Mouse (Mus musculus) lung, postnatal 0 days (tissue): ENCODE data around the gene Dlg2. TPM values are rescaled to one million over a fixed set of nuclear protein-coding genes. Genes with fewer than 3 reads are reported as not detected.

Experiments used
- ATAC-seq: fragments of 200-750 bp; cut with Nextera tagmentation; 2 replicates; pipeline ENCODE4 v1.8.0; 2017; ENCODE audit warnings: moderate library complexity
- DNase-seq: peaks from one replicate; pipeline ENCODE4 v3.0.0-alpha.2; 2016; ENCODE audit warnings: low spot score
- H3K27ac ChIP-seq: fragments of 300-500 bp; sonication (generic); 2 replicates; pipeline ENCODE4 v1.5.1; 2014; ENCODE audit warnings: antibody characterized with exemption, mild to moderate bottlenecking, low read length, mixed read lengths
- H3K27me3 ChIP-seq: fragments of 300-500 bp; sonication (generic); replicated peaks from 2 replicates; pipeline ENCODE4 v1.6.1; 2014; ENCODE audit warnings: low read length, mixed read lengths; ENCODE audit not compliant: insufficient read depth
- H3K36me3 ChIP-seq: fragments of 300-500 bp; sonication (generic); 2 replicates; pipeline ENCODE4 v1.6.1; 2014; ENCODE audit warnings: low read length, mixed read lengths; ENCODE audit not compliant: insufficient read depth
- H3K4me1 ChIP-seq: fragments of 300-500 bp; sonication (generic); 2 replicates; pipeline ENCODE4 v1.6.1; 2014; ENCODE audit warnings: antibody characterized with exemption, low read depth, low read length, mixed read lengths; ENCODE audit not compliant: insufficient read depth
- H3K4me2 ChIP-seq: fragments of 300-500 bp; sonication (generic); replicated peaks from 2 replicates; pipeline ENCODE4 v1.6.1; 2014; ENCODE audit warnings: low read depth, mild to moderate bottlenecking, low read length, moderate library complexity, mixed read lengths
- H3K4me3 ChIP-seq: fragments of 300-500 bp; sonication (generic); 2 replicates; pipeline ENCODE4 v1.5.1; 2014; ENCODE audit warnings: low read depth, low read length
- H3K9ac ChIP-seq: fragments of 300-500 bp; sonication (generic); replicated peaks from 2 replicates; pipeline ENCODE4 v1.6.1; 2014; ENCODE audit warnings: low read depth, mild to moderate bottlenecking
- H3K9me3 ChIP-seq: fragments of 300-500 bp; sonication (generic); 2 replicates; pipeline ENCODE4 v1.6.1; 2016; ENCODE audit warnings: low read length, mixed read lengths
- CTCF ChIP-seq: IDR thresholded peaks from 2 replicates; pipeline ENCODE4 v1.5.1; 2016; ENCODE audit warnings: antibody characterized with exemption, mild to moderate bottlenecking
- EP300 ChIP-seq: IDR thresholded peaks from 2 replicates; pipeline ENCODE4 v1.6.1; 2016; ENCODE audit warnings: antibody characterized with exemption, mild to moderate bottlenecking, control low read depth
- WGBS: fragments of 180-500 bp; shearing (Covaris S2); extraction: QIAGEN DNeasy Blood & Tissue Kit; methylation state at CpG from one replicate; pipeline ENCODE4 v1.1.7; 2014; 5-methylcytosine and 5-hydroxymethylcytosine counted together
- polyA plus RNA-seq: library from polyadenylated mRNA; unstranded; fragments of >200 nt; fragmentation: Nextera tagmentation; extraction: Ambion mirVana; gene quantifications from 2 replicates; pipeline ENCODE4 v1.2.1, GENCODE M21; 2015

The Dlg2 gene
- polyA plus RNA-seq, 1 experiment from 2014 or later = 0.43 TPM

GRCm38 (mm10) chr7:92115237-92115871 lies 1638.9 kb downstream of the Dlg2 start:
- Histone ChIP-seq H3K4me1 (no peaks in the 10 kb centered on the region), H3K9ac (no peak overlapping the region), H3K36me3 (no peaks in the 10 kb centered on the region), H3K27me3 (no peaks in the 10 kb centered on the region), H3K4me2 (no peak overlapping the region), H3K4me3 (no peak overlapping the region), H3K9me3 (no peaks in the 10 kb centered on the region), H3K27ac (no peak overlapping the region)
- 76% methylated on average over 5 of the region's 5 CpGs for WGBS
- no peak for ATAC-seq
- TF ChIP-seq CTCF (no peak), EP300 (no peak)
- no peak for DNase-seq

DNA sequence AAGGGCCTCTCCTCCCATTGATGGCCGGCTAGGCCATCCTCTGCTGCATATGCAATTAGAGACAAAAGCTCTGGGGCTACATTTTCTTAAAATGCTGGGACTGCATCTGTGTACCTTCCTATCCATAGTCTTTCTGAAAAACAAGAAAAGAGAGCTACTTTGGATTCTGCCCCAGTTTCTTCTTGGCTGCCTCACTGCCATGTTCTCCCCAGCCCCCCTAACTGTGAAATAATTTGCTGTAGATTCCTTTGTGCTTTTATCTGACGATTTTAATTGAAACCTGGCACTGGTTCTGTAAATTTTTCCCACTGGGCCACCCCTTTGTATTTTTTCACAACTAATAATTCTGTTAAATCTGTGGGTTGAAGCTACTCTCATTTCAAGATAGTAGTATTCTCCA lies 1646.8 kb downstream of the Dlg2 start:
- no peak overlapping the region for H3K4me3 ChIP-seq
- DNase-seq = no peak
- WGBS = 45% methylated on average over 2 of the region's 2 CpGs
- ATAC-seq = no peak
- H3K4me2 ChIP-seq = no peak overlapping the region
- H3K4me1 ChIP-seq = no peaks in the 10 kb centered on the region
- no peaks in the 10 kb centered on the region for H3K36me3 ChIP-seq
- TF ChIP-seq CTCF (no peak), EP300 (no peak)
- H3K9me3 ChIP-seq = no peaks in the 10 kb centered on the region
- H3K27me3 ChIP-seq = no peaks in the 10 kb centered on the region
- H3K9ac ChIP-seq = no peak overlapping the region
- no peak overlapping the region for H3K27ac ChIP-seq

DNA sequence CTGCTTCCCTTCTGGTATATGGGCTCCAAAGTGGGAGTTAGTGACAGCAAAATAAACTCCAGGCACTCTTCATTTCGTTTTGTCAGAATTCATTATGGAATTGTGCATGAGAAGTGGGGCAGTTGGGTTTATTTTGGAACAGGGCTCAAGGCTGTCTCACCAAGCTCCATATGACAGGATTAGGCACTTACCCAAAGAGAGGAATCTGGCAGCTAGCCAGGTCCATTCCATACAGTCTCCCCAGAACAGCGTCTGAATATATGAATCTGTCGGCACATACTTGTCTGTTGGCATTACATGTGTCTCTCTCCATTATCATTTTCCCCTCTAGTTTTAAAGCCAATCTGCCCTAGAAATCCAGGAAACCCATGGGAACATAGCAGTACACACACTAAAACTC lies 1649.4 kb downstream of the Dlg2 start:
- H3K36me3 ChIP-seq = no peaks in the 10 kb centered on the region
- 37% methylated on average over 3 of the region's 3 CpGs for WGBS
- no peak overlapping the region for H3K4me2 ChIP-seq
- H3K9me3 ChIP-seq = no peaks in the 10 kb centered on the region
- no peak overlapping the region for H3K9ac ChIP-seq
- no peaks in the 10 kb centered on the region for H3K27me3 ChIP-seq
- DNase-seq (peak; percentile 8), ATAC-seq (no peak)
- H3K4me1 ChIP-seq = no peaks in the 10 kb centered on the region
- no peak for TF ChIP-seq CTCF
- TF ChIP-seq EP300 = no peak
- H3K4me3 ChIP-seq = no peak overlapping the region
- H3K27ac ChIP-seq = no peak overlapping the region

DNA sequence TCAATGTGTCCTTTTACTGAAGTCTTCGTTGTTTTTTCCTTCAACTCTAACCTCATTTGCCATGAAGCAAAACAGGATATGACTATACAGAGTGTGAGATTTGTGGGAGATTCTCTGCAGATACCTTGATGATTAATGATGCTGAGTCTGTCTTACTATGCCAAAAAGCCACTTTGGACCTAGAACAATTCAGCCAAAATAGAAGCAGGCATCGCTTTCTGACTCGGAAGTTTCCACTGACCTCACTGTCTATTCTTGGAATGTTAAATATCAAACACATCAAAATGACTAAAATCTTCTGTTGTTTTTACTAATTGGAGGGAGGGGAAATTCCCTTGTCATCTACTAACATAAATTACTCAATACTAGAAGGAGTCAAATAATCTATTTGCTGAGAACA lies 1657.8 kb downstream of the Dlg2 start:
- H3K9ac ChIP-seq = no peak overlapping the region
- no peaks in the 10 kb centered on the region for H3K4me1 ChIP-seq
- H3K4me2 ChIP-seq = no peak overlapping the region
- DNase-seq (no peak), ATAC-seq (no peak)
- TF ChIP-seq EP300 (no peak), CTCF (no peak)
- no peak overlapping the region for H3K4me3 ChIP-seq
- no peaks in the 10 kb centered on the region for H3K36me3 ChIP-seq
- no peak overlapping the region for H3K27ac ChIP-seq
- no peaks in the 10 kb centered on the region for H3K27me3 ChIP-seq
- WGBS = 65% methylated on average over 3 of the region's 3 CpGs
- H3K9me3 ChIP-seq = no peaks in the 10 kb centered on the region

GRCm38 (mm10) chr7:92135624-92136023 lies 1659.2 kb downstream of the Dlg2 start:
- H3K4me2 ChIP-seq = no peak overlapping the region
- H3K9me3 ChIP-seq = no peaks in the 10 kb centered on the region
- TF ChIP-seq CTCF (no peak), EP300 (no peak)
- no peaks in the 10 kb centered on the region for H3K36me3 ChIP-seq
- no peaks in the 10 kb centered on the region for H3K4me1 ChIP-seq
- H3K9ac ChIP-seq = no peak overlapping the region
- H3K27me3 ChIP-seq = no peaks in the 10 kb centered on the region
- no peak for DNase-seq
- no peak overlapping the region for H3K4me3 ChIP-seq
- 38% methylated on average over 2 of the region's 2 CpGs for WGBS
- no peak overlapping the region for H3K27ac ChIP-seq
- no peak for ATAC-seq

- no peaks in the 10 kb centered on the region for H3K36me3 ChIP-seq
- no peaks in the 10 kb centered on the region for H3K9me3 ChIP-seq
- ATAC-seq (no peak), DNase-seq (no peak)
- H3K9ac ChIP-seq = no peak overlapping the region
- WGBS = 76% methylated on average over 9 of the region's 9 CpGs
- no peaks in the 10 kb centered on the region for H3K27me3 ChIP-seq
- TF ChIP-seq EP300 (no peak), CTCF (no peak)
- H3K27ac ChIP-seq = no peak overlapping the region
- no peaks in the 10 kb centered on the region for H3K4me1 ChIP-seq
- no peak overlapping the region for H3K4me3 ChIP-seq
- no peak overlapping the region for H3K4me2 ChIP-seq
These were observed 1663.8 kb downstream of the Dlg2 start for GRCm38 (mm10) chr7:92140051-92140817.
